Mouse (Mus musculus): ENCODE measurements at regions not wholly inside any gene's neighbourhood (a gene's known extent, or its start where the extent isn't known, plus 50 kb on each side); places are given as distances from the start of the nearest gene placed in this dataset.

GRCm38 (mm10) chr4:100616161-100616915, 137.7 kb downstream of the Ube2u start:
- ChIA-PET CTCF (no interaction called here), POLR2A (no interaction called here)
- no peaks in the 10 kb centered on the region for H3K27me3 ChIP-seq
- in situ Hi-C loops (cut with MboI; ENCODE audit: low pct_unique_long_range_greater_than_20kb), result no loop called here
- no peak for TF ChIP-seq CTCF (IDR thresholded peaks at IDR 0.05)
- peak; percentile 57 for ATAC-seq
- peak; percentile 48 for DNase-seq (ENCODE audit: low read depth, low spot score)

DNA sequence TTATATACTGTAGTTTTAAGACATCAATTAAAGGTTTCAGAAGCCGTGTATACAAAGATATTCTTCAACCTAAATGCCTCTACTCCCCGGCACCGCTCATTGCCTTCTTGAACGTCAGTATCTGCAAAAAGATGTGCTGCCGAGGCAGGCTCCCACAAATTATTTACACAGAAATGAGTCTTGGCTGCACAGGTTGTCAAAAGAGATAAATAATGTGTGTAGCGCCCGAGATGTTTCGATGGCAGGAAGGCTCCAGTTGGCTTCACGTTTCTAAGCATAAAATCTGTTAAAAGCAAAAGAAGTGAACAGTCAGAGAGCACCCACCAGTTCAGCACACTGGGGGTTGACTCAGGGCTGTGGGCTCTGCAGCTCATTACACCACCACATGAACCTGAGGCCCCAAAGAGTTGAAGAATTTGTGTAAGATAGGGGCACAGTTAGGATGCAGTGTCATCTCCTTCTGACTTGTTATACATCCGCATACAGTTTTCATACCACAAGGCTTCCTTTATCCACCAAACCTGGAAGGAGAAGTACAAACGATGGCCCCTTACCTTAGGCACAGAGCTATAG, 138.4 kb downstream of the Ube2u start:
- no peaks in the 10 kb centered on the region for H3K27me3 ChIP-seq
- ATAC-seq, result no peak
- in situ Hi-C loops (cut with MboI; ENCODE audit: low pct_unique_long_range_greater_than_20kb), result no loop called here
- TF ChIP-seq CTCF (IDR thresholded peaks at IDR 0.05), result no peak
- DNase-seq (ENCODE audit: low read depth, low spot score), result no peak
- POLR2A ChIA-PET, result no interaction called here
- CTCF ChIA-PET, result no interaction called here

DNA sequence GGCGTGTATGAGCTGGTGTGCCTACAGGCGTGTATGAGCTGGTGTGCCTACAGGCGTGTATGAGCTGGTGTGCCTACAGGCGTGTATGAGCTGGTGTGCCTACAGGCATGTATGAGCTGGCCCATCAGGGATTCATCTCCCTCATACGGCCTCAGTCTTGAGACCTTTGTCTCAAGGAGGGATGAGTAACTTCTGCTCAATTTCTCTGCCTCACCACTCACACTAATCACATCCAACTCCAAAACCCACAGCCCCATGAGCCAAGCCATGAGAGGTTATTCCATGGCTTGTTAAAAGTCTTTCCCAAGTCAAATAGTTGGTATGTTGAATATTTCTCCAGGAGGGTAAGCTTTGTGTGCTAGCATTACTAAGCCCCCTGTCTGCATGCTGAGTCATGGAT, 146.0 kb downstream of the Ube2u start:
- ChIA-PET POLR2A (no interaction called here), CTCF (no interaction called here)
- H3K27me3 ChIP-seq, result no peaks in the 10 kb centered on the region
- in situ Hi-C loops (cut with MboI; ENCODE audit: low pct_unique_long_range_greater_than_20kb), result no loop called here
- ATAC-seq (peak; percentile 35), DNase-seq (ENCODE audit: low read depth, low spot score) (peak; percentile 33)
- no peak for TF ChIP-seq CTCF (IDR thresholded peaks at IDR 0.05)

DNA sequence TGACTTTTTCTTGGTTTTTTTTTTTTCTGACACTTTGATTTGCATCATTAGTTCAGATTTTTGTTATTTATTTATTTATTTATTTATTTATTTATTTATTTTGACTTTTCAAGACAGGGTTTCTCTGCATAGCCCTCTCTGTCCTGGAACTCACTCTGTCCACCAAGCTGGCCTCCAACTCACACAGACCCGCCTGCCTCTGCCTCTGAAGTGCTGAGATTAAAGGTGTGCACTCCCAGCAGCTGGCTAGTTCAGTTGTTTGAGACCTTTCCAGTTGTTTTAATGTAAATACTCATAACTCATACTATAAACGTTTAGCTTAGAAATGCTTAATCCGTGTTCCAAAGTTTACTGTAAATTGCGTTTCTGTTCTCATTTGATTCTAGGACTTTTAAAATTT, 147.9 kb downstream of the Ube2u start:
- POLR2A ChIA-PET, result no interaction called here
- ATAC-seq, result no peak
- no peak for TF ChIP-seq CTCF (IDR thresholded peaks at IDR 0.05)
- CTCF ChIA-PET, result no interaction called here
- in situ Hi-C loops (cut with MboI; ENCODE audit: low pct_unique_long_range_greater_than_20kb), result no loop called here
- H3K27me3 ChIP-seq, result no peaks in the 10 kb centered on the region
- DNase-seq (ENCODE audit: low read depth, low spot score), result no peak

DNA sequence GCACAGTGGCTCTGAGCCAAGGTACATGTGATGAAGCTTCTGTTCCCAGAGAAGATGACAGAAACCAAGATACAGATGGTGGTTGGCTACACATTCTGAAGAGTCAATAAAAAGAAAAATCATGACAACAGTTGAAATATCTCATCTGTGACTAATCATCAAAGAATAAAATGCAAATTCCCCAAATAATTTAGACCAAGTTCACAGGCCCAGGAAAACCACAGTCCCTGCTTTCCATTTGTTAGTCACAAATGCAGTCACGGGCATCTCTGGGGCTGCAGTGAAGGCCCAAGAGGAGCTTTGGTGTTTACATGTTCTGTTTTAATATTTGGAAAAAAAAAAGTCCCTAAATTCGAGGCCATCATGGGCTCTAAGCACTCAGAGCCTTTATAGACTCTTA, 142.1 kb upstream of the Cachd1 start:
- no peak for ATAC-seq
- CTCF ChIA-PET, result interaction anchor here (0.9 kb wide), 1 partner anchor 32 kb away, joined by 3 read pairs; no protein-coding TSS in a partner anchor

GRCm38 (mm10) chr4:100637597-100637996, 138.9 kb upstream of the Cachd1 start:
- ATAC-seq (no peak), DNase-seq (ENCODE audit: low read depth, low spot score) (no peak)
- ChIA-PET CTCF (no interaction called here), POLR2A (interaction anchor here (0.5 kb wide), 1 partner anchor 33 kb away, joined by 3 read pairs; no protein-coding TSS in a partner anchor)
- in situ Hi-C loops (cut with MboI; ENCODE audit: low pct_unique_long_range_greater_than_20kb), result no loop called here
- no peak for TF ChIP-seq CTCF (IDR thresholded peaks at IDR 0.05)
- H3K27me3 ChIP-seq, result no peaks in the 10 kb centered on the region

More for the DNA sequence above, 142.1 kb upstream of the Cachd1 start:
- TF ChIP-seq CTCF (IDR thresholded peaks at IDR 0.05), result no peak
- no peaks in the 10 kb centered on the region for H3K27me3 ChIP-seq
- no peak for DNase-seq (ENCODE audit: low read depth, low spot score)
- POLR2A ChIA-PET, result no interaction called here
- in situ Hi-C loops (cut with MboI; ENCODE audit: low pct_unique_long_range_greater_than_20kb), result no loop called here

DNA sequence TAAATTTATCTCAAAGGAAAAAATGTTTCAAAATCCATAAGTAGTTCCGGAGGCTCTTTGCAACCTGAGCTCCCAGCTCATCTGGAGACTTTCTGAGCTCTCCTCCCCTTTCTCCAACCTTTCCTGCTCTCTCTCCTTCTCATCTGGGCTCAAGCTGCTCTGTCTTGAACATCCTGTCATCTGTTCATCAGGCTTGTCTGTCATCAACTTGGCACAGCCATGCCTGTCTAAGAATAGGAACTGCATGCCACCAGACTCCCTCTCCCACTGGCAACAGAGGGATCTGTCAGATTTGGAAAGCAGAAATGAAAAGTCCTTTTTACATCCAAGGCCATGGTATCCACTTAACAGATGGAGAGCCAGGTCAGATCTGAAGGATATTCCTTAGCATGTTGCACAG, 115.3 kb upstream of the Cachd1 start:
- CTCF ChIA-PET, result interaction anchor here (0.9 kb wide), 1 partner anchor 13 kb away, joined by 3 read pairs; no protein-coding TSS in a partner anchor
- TF ChIP-seq CTCF (IDR thresholded peaks at IDR 0.05), result no peak
- H3K27me3 ChIP-seq, result no peaks in the 10 kb centered on the region
- DNase-seq (ENCODE audit: low read depth, low spot score) (no peak), ATAC-seq (no peak)
- in situ Hi-C loops (cut with MboI; ENCODE audit: low pct_unique_long_range_greater_than_20kb), result loop anchor here (10.0 kb wide), 1 partner anchor 56 kb away; no protein-coding TSS in a partner anchor
- POLR2A ChIA-PET, result no interaction called here

DNA sequence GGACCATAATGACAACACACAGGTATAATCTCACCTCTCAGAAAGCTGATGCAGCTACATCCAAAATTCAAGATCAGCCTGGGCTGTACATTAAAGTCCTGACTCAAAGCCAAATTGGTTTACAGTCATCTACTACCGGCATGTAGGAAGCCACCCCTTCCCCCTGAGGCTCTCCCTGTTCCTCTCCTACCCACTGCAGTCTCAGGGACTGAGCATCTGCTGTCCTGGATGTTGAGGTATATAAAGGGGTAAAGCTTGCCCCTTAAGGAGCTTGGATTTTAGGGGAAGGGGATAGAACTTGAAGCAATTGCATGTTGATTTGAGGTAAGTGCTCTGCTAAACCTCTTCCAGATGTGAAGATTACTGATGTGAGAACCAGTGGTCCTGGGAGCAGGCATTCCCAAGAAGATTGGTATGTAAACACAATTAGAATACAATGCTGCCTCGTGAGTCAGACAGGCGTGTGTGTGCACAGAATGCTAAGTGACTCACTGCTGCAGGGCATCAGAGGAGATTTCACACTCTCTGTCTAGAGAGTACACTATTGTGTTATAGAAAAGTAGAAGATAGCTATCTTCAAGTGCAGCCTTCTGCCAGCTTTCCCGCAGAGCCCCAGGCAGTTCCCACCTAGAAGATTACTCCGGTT, 111.7 kb upstream of the Cachd1 start:
- DNase-seq (ENCODE audit: low read depth, low spot score), result peak; percentile 42
- peak; percentile 57 for ATAC-seq
- ChIA-PET POLR2A (no interaction called here), CTCF (interaction anchor here (1.1 kb wide), 1 partner anchor 25 kb away, joined by 3 read pairs; no protein-coding TSS in a partner anchor)
- H3K27me3 ChIP-seq, result no peaks in the 10 kb centered on the region
- no peak for TF ChIP-seq CTCF (IDR thresholded peaks at IDR 0.05)
- in situ Hi-C loops (cut with MboI; ENCODE audit: low pct_unique_long_range_greater_than_20kb), result loop anchor here (10.0 kb wide), 1 partner anchor 60 kb away; no protein-coding TSS in a partner anchor

DNA sequence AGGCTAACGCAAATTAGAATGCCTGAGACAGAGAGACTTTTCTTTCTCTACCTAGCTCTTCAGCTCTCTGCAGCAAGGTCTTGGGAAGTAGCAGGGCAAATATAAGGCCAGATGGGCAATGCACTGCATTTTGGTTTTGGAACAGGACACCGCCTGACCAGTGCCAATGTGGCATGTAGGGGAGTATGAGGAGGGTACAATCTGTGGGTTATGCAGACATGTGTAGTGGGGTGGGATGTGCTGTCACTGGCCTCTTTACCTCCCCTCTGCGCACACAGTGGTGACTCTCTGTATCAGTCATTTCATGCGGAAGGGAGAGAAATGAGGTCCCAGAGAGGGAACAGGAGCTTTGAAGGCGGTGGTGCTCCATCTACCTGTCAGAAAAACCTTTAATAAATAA, 105.9 kb upstream of the Cachd1 start:
- no peak for DNase-seq (ENCODE audit: low read depth, low spot score)
- POLR2A ChIA-PET, result interaction anchor here (0.6 kb wide), 2 partner anchors 20 to 33 kb away, joined by 3 to 4 read pairs; no protein-coding TSS in a partner anchor
- no peak for ATAC-seq
- H3K27me3 ChIP-seq, result no peaks in the 10 kb centered on the region
- in situ Hi-C loops (cut with MboI; ENCODE audit: low pct_unique_long_range_greater_than_20kb), result no loop called here
- no peak for TF ChIP-seq CTCF (IDR thresholded peaks at IDR 0.05)
- CTCF ChIA-PET, result interaction anchor here (1.9 kb wide), 1 partner anchor 15 kb away, joined by 5 read pairs; no protein-coding TSS in a partner anchor

DNA sequence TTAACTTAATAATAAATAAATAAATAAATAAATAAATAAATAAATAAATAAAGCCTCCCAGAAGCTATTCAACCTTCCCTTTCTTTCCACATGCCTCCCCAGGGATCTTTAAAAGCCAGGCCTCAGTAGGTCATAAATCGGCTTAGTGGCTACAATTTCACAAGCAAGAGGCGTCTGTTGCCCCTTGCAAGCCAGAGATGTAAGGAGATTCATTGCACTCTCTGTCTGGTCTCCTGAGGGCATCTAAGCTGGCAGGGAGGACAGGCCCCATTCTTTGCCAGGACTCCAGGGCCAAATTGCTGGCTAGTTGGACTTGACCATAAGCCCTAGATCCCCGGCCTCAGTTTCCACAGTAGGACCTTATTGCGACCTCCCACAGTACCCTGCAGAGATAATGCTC, 101.6 kb upstream of the Cachd1 start:
- no peak for DNase-seq (ENCODE audit: low read depth, low spot score)

DNA sequence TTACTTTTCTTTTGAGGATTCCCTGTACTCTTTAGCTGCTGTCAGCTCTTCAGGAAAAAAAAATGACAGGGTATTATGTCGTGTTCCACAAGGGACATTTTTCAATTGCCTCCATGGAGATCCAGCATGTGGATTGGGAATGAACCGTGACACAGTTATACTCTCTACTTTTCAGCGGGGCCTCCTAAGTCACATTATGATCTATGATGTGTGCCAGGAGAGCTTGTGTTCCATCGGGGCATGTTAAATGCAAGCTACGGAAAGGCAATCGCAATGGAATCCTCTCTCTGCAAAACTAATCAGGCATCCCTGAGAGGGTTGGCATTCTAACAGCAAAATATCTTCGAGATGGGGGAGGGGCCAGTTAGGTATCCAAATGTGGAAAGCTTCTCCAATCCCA, 92.7 kb upstream of the Cachd1 start:
- ATAC-seq, result no peak
- no peak for TF ChIP-seq CTCF (IDR thresholded peaks at IDR 0.05)
- no peak for DNase-seq (ENCODE audit: low read depth, low spot score)
- H3K27me3 ChIP-seq, result no peaks in the 10 kb centered on the region
- ChIA-PET POLR2A (no interaction called here), CTCF (no interaction called here)
- in situ Hi-C loops (cut with MboI; ENCODE audit: low pct_unique_long_range_greater_than_20kb), result no loop called here

More for the DNA sequence above, 101.6 kb upstream of the Cachd1 start:
- no peak for ATAC-seq
- ChIA-PET CTCF (interaction anchor here (1.2 to 1.7 kb wide), 2 partner anchors 10 to 18 kb away, joined by 5 read pairs; no protein-coding TSS in a partner anchor), POLR2A (interaction anchor here (0.6 kb wide), 1 partner anchor 37 kb away, joined by 3 read pairs; no protein-coding TSS in a partner anchor)
- in situ Hi-C loops (cut with MboI; ENCODE audit: low pct_unique_long_range_greater_than_20kb), result no loop called here
- no peaks in the 10 kb centered on the region for H3K27me3 ChIP-seq
- no peak for TF ChIP-seq CTCF (IDR thresholded peaks at IDR 0.05)

Measured in Patski (cell line).